Mouse (Mus musculus) G1E-ER4 (cell line): ENCODE measurements around the gene C330021F23Rik. TPM values are rescaled to one million over a fixed set of nuclear protein-coding genes. Genes with fewer than 3 reads are reported as not detected.

Experiments
- GATA1 ChIP-seq: IDR thresholded peaks from one replicate; pipeline ENCODE4 v1.8.0; 2012; ENCODE audit warnings: low read length, inconsistent platforms
- polyA plus RNA-seq: library from polyadenylated mRNA; stranded (reverse); fragments of >175 nt; gene quantifications from 2 replicates; pipeline ENCODE4 v1.2.3, GENCODE M21; 2012

Gene C330021F23Rik
- polyA plus RNA-seq, 1 experiment: not detected

DNA sequence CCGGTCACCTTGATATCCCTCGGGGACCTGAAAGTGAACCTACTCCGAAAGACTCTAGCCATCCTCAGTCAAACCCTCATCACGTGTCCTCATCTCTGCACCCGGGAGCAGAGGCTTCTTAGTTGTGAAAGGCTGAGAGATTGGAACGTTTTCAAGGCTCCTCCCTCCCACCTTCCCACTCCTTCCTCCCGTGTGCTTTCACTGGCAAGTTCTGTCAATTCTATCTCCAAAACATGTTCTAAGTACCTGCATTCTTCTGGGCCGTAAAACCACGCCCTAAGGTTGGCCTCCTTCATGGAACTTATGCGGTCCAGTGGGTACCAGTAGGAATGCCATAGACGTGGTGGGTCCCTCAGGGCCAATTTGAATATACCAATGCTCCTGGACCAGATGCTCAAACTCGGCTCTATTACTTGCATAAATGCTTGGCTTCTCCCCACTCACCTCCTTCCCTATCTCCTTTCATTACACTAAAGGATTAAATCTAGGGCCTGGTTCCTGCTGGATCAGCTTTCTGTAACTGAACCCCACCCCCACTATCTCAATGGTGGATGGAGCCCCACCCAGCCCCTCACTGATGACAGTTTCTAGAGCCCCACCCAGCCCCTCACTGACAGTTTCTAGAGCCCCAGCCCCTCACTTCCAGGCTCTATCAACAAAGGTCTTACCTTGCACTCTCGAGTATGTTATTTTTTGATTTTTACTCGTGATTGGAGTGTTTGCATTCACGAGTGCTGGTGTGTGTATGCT lies 8.6 kb downstream of the C330021F23Rik start:
- no peak for TF ChIP-seq GATA1

DNA sequence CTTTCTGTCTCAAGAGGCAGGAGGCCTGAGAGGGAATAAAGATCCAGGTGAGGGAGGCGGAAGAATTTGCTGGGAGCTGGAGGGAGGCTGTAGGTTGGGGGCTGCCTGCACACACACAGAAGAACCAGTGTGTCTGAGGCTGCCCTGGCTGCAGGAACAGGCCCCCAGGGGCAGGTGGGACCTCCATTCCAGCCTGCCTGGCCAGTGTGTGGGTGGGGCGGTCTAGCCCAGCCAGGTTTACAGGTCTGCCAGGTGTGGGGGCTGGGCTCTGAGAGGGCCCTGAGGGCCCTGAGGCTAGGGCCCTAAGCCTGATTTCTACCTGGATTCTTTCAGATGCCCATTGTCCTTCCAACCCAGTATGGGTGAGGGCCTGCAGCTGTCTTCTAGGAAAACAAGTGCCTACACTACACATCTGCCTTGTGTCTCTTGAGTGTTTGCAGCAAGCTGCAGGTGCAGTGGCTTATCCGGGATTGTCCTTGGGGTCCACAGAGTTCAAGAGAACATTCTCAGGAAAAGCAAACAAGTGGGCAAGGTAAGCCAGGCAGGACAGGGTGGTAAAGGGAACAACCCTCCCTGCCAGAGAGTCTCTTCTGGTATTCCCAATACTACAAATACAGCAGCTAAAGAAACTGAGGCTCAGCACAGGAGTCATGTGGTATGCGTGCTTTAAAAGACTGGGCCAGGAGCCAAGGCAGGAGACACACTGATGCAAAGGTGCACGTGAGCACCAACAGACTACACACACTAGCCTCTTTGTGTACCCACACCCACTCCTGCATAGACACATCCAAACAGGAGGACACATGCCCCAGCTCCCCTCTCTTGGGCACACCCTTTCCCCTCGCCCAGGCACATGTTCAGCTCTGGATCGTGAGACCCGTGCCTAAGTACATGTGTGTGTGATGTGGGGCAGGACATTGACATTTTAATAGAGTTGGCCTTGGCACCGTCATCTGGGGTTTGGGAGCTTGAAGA lies 11.9 kb downstream of the C330021F23Rik start:
- TF ChIP-seq GATA1: no peak

DNA sequence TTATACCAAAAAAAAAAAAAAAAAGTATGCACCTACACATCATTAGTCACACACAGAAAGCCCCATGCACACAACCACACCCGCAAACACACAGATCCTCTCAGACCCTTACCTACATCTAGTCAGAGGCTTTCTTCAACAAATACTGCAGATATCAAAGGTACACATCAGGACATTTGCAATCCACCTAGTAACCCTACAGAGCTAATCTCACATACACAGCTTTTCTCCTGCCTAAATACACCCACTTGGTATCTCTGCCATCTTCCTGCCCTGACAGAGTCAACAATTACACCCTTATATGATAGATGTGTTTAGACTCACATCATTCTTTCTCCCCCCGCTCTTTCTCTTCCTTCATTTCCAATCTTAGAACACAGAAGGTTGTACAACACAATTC lies 18.7 kb downstream of the C330021F23Rik start:
- TF ChIP-seq GATA1: no peak

DNA sequence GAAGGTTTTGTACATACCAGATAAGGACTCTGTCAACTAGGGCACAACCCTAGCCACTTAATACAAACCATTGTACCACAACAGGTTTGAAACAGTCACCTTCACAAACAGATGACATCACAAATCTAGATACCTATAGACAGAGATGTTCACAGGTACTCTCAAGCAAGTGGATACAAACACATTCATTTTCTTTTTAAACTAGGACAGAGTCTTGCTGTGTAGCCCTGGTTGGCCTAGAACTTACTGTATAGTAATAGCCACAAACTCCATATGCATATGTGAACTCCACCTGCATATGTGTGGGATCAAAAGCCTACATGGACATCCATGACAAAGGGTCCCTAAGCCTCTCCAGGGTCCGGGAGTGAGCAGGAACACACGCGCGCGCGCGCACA lies 19.2 kb downstream of the C330021F23Rik start, which contains the start of gene Camsap3:
Camsap3 (plus strand) TSS at position 301 of the 398 bp plus-strand sequence.
- TF ChIP-seq GATA1: no peak

DNA sequence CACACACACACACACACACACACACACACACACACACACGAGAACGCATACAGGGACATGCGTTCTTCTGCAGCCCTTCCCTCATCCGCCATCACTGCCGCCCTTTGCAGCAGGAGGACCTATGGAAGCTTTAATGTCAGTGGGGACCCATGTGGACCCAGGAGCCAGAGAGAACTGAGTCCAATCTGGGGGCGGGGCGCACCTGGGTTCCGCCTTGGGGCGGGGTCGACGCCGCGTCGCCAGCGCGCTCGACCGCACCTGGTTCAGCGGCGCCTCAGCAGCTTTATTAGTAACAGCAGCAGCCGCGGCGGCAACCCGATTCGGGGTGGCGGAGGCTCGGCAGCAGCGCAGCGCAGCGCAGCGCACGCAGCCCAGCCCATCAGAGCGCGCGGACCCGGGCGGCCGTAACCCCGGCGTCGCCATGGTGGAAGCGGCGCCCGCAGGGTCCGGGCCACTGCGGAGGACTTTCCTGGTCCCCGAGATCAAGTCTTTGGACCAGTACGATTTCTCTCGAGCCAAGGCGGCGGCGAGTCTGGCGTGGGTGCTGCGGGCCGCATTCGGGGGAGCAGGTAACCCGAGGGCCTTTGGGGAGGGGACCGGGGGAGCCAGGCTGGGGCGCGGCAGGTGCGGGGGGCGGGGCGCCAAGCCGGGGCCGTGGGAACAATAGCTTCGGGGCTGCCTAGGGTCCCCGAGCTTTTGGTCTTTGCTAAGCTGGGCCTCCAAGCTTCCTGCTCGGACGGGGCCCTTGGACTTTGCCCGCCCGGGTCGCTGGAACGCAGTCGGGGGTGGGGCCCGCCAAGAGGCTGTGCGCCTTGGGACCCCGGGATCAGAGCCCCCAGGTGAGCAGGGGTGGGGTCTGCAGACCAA lies 19.8 kb downstream of the C330021F23Rik start:
- no peak for TF ChIP-seq GATA1

DNA sequence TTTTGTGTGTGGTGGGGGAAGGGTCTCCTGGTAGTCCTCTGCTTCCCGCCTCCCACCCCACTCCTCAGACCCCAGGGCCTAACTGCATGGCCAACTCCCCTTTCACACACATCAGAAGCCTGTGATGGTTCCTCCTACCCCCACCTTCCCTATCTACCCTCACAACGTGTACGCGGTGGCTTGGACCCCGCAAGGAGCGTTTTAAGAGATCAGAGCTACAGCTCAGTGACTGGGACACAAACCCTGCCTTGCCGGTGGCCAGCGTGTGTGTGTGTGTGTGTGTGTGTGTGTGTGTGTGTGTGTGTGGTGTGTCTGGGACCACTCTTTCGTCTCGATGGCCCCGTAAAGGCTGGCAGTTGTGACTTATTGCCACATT lies 20.5 kb downstream of the C330021F23Rik start:
- TF ChIP-seq GATA1: no peak

DNA sequence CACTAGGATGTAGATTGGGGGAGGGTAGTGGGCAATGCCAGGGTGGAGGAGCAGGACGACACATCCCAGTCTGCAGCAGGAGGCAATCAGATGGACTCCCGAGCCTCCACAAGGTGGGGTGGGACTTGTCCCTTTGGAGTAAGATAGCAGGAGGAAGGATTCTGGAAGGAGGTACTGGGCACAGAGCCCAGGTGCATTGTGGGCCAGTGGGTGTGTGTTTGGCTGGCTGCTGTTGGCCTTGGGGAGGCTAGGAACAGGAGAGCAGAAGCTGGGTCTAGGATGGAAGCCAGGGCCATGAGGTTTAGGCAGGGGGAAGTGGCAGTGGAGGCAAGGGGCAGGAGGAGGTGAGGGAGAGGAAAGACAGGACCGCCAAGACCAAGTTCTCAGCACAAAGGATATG lies 25.7 kb downstream of the C330021F23Rik start:
- TF ChIP-seq GATA1: no peak

DNA sequence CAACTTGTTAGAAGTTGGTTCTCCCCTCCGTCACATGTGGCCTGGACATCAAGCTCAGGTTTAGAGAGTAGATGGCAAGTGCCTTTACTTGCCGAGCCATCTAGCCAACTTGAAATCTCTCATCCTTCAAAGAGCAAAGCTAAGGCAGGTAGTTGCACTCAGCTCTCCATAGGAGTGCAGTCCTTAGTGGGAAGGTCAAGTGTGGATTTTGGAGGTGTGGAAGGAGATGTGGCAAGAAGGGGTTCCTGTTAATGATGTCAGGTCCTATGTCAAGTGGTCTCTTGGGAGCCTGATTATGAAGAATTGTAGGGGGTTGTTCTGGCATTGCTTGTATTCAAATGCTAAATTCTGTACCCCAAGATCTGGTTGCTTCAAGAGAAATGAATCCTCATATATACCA lies 26.7 kb downstream of the C330021F23Rik start:
- no peak for TF ChIP-seq GATA1

DNA sequence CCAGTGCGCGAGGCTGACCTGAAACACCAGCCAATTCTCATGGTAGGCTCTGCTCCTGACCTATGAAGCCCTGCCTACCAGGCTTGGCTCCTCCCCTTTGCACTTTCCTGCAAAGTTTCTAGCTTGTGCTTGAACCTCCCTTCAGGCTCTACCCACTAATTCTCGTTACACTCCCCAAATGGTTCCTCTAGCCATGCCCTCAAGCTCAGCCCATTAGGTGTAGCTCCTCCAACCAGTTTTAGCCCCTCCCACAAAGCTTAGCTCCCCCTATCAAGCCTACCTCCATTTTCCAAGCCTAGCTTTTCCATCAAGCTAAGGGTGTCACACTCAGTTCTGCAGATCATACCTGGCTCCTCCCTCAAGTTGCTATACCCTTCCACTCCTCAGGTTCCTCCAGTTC lies 30.3 kb downstream of the C330021F23Rik start:
- no peak for TF ChIP-seq GATA1

DNA sequence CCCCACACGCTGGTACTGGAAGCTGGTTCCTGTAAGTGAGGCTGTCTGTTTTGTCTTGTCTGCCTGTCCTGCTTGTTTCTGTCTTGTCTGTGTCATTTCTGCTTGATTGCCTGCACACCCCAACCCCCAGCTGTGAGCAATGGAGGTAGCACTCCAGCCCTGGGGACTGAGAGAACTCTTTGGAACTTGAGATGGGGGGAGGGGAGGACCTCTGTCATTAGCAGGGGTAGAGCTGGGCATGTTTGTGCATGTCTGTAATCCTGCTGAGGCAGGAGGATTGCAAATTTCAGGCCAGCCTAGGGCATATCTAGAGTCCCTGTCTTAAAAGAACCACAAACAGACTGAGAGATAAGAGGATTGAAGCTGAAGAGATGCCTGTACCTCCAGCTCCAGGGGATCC lies 31.4 kb downstream of the C330021F23Rik start:
- TF ChIP-seq GATA1: no peak

DNA sequence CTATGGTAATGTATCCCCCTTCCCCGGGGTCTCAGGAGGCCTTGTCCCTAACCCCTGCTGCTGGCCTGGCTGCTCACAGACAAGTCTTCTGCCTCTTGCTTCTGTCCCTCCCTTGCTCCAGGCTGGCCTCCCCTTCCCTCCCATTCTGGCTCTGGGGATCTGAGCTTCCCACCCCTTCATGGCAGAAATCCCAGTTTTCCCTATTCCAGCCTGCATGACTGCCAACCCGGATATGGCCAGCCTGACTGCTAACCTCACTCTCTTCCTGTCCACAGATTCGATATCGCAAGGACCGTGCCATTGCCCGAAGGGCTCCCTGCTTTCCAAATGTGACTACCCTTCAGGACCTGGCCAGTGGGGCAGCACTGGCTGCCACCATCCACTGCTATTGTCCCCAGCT lies 32.6 kb downstream of the C330021F23Rik start:
- no peak for TF ChIP-seq GATA1

DNA sequence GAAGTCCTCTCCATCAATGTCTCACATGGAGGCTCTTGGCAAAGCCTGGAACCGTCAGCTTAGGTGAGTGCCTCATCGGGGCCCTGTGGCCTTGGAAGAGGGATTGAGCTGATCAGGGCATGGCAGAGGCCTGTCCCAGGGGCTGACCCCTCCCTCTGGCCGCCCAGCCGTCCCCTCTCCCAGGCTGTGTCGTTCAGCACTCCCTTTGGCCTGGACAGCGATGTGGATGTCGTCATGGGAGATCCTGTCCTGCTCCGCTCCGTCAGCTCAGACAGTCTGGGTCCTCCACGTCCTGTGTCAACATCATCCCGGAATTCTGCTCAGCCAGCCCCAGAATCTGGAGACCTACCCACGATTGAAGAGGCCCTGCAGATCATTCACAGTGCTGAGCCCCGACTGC lies 35.6 kb downstream of the C330021F23Rik start:
- TF ChIP-seq GATA1: no peak

DNA sequence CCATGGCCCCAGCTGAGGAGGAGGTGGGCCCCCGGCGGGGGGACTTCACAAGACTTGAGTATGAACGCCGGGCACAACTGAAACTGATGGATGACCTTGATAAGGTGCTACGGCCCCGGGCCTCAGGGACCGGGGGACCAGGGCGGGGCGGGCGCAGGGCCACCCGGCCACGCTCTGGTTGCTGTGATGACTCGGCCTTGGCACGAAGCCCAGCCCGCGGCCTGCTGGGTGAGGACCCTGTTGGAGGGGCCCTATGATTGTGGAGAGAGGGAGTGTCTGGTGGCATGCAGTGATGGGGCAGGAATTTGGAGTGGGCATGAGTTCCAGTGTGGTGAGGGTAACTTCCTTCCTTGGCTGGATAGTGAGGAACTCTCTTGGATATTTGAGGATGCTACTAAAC lies 38.8 kb downstream of the C330021F23Rik start:
- TF ChIP-seq GATA1: no peak

DNA sequence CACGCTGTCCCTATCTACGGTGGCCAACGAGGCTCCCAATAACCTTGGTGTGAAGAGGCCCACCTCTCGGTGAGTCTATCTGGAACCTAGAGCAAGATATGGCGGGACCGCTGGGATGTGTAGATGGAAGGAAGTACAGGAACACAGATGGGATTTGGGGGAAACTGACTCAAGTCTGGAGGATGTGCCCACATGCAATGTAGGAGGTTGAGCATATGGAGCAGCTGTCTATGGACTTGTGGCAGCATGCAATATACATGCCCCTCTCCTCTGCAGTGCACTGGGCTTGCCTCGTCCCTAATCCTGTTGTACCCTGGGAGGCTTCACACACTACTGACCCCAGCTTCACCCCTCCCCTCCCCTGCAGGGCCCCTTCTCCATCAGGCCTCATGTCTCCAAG lies 40.0 kb downstream of the C330021F23Rik start:
- no peak for TF ChIP-seq GATA1

DNA sequence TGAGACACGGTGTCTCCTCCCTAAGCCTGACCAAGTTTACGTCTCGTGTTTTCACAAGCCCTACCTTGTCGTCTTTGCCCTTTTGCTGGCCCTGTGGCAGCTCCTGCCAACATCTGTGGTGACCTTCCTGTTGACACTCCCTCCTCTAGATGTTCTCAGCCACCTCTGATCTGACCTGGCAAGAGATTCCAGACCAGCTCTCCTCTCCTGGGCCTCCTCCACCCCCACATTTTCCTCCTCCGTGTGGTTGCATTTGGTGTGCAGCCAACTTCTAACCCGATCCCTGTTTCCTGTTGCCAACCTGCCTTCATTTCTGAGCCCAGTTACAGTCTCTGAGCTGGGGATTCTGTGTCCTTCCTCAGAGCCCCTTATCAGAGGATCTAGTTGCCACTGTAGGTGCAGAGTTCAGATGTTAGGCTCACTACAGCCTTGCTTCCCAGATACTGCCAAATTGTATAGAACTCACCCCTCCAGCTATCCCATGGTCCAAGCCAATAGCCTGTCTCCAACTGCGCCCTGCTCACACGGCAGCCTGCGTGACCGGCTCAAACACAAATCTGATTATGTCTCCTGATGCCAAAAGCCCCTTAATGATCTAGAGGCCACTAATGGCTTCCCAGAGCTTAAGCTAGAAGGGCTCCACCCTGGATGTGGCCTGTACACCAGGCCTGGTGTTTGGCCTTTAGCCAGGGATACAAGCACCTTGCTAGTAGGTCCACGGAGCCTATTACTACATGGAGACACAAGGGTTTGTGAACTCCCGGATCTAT lies 41.4 kb downstream of the C330021F23Rik start:
- no peak for TF ChIP-seq GATA1
